Mouse (Mus musculus) intestine, postnatal 0 days (tissue): Measurements from ENCODE around the gene Cldnd2. TPM values are rescaled to one million over a fixed set of nuclear protein-coding genes. Genes with fewer than 3 reads are reported as not detected.

ENCODE experiments used
- ATAC-seq: fragments of 200-750 bp; cut with Nextera tagmentation; 2 replicates; pipeline ENCODE4 v1.8.0; 2017; ENCODE audit warnings: mild to moderate bottlenecking, moderate TSS enrichment, moderate library complexity
- H3K27ac ChIP-seq: fragments of 300-500 bp; sonication (generic); 2 replicates; pipeline ENCODE4 v1.5.1; 2014; ENCODE audit warnings: mild to moderate bottlenecking, low read depth, low read length, moderate library complexity
- H3K27me3 ChIP-seq: fragments of 300-500 bp; sonication (generic); replicated peaks from 2 replicates; pipeline ENCODE4 v1.6.1; 2014; ENCODE audit warnings: low read length, mixed read lengths; ENCODE audit not compliant: control insufficient read depth, insufficient read depth
- H3K36me3 ChIP-seq: fragments of 300-500 bp; sonication (generic); 2 replicates; pipeline ENCODE4 v1.6.1; 2014; ENCODE audit warnings: mild to moderate bottlenecking, moderate library complexity; ENCODE audit not compliant: control insufficient read depth, insufficient read depth
- H3K4me1 ChIP-seq: fragments of 300-500 bp; sonication (generic); replicated peaks from 2 replicates; pipeline ENCODE4 v1.6.1; 2014; ENCODE audit warnings: antibody characterized with exemption, low read length, mixed read lengths; ENCODE audit not compliant: control insufficient read depth, insufficient read depth
- H3K4me2 ChIP-seq: fragments of 300-500 bp; sonication (generic); replicated peaks from 2 replicates; pipeline ENCODE4 v1.6.1; 2014; ENCODE audit warnings: low read depth, mild to moderate bottlenecking, moderate library complexity
- H3K4me3 ChIP-seq: fragments of 300-500 bp; sonication (generic); 2 replicates; pipeline ENCODE4 v1.5.1; 2014; ENCODE audit warnings: low read depth, low read length
- H3K9ac ChIP-seq: fragments of 300-500 bp; sonication (generic); 2 replicates; pipeline ENCODE4 v1.6.1; 2014; ENCODE audit warnings: mild to moderate bottlenecking, low read depth, low read length
- H3K9me3 ChIP-seq: fragments of 300-500 bp; sonication (generic); 2 replicates; pipeline ENCODE4 v1.6.1; 2016; ENCODE audit warnings: mixed run types; ENCODE audit not compliant: control insufficient read depth
- CTCF ChIP-seq: sonication (generic); IDR thresholded peaks from 2 replicates; pipeline ENCODE4 v1.5.1; 2016; ENCODE audit warnings: low read depth, mild to moderate bottlenecking, control low read depth, antibody characterized with exemption, moderate library complexity
- WGBS: fragments of 180-500 bp; shearing (Covaris S2); extraction: QIAGEN DNeasy Blood & Tissue Kit; methylation state at CpG from one replicate; pipeline ENCODE4 v1.1.7; 2014; 5-methylcytosine and 5-hydroxymethylcytosine counted together
- polyA plus RNA-seq: library from polyadenylated mRNA; unstranded; fragments of >200 nt; fragmentation: Nextera tagmentation; extraction: Ambion mirVana; gene quantifications from 2 replicates; pipeline ENCODE4 v1.2.1, GENCODE M21; 2015

The Cldnd2 gene
- polyA plus RNA-seq: not detected in 2 replicates

GRCm38 (mm10) chr7:43440482-43440881 is at the start of gene Cldnd2:
Gene Cldnd2, plus strand, starts transcription at chr7:43440782.
- H3K36me3 ChIP-seq: no peaks in the 10 kb centered on the region
- peaks cover 4% of the 10 kb centered on the region; the same call in 1 of the 2 replicates for H3K4me1 ChIP-seq
- no peak within 1 kb of the TSS for H3K9ac ChIP-seq
- H3K27me3 ChIP-seq: no peaks in the 10 kb centered on the region
- no peak within 1 kb of the TSS for H3K4me2 ChIP-seq
- no peaks in the 10 kb centered on the region for H3K9me3 ChIP-seq
- H3K27ac ChIP-seq: no peak within 1 kb of the TSS
- no peak within 1 kb of the TSS for H3K4me3 ChIP-seq
- TF ChIP-seq CTCF: no peak
- no peak for ATAC-seq
- 76% methylated on average over 6 of the region's 6 CpGs for WGBS

GRCm38 (mm10) chr7:43392349-43393121 is 48.0 kb upstream of the Cldnd2 start:
- H3K4me2 ChIP-seq: no peak overlapping the region
- no peak overlapping the region for H3K4me3 ChIP-seq
- no peak for TF ChIP-seq CTCF
- no peaks in the 10 kb centered on the region for H3K27me3 ChIP-seq
- no peaks in the 10 kb centered on the region for H3K4me1 ChIP-seq
- WGBS: 75% methylated on average over 8 of the region's 8 CpGs
- ATAC-seq: no peak
- H3K9ac ChIP-seq: no peak overlapping the region
- H3K9me3 ChIP-seq: no peaks in the 10 kb centered on the region
- no peak overlapping the region for H3K27ac ChIP-seq
- no peaks in the 10 kb centered on the region for H3K36me3 ChIP-seq

GRCm38 (mm10) chr7:43399501-43399900 is 41.1 kb upstream of the Cldnd2 start:
- ATAC-seq: no peak
- WGBS: 81% methylated on average over 2 of the region's 2 CpGs
- H3K27ac ChIP-seq: no peak overlapping the region

DNA sequence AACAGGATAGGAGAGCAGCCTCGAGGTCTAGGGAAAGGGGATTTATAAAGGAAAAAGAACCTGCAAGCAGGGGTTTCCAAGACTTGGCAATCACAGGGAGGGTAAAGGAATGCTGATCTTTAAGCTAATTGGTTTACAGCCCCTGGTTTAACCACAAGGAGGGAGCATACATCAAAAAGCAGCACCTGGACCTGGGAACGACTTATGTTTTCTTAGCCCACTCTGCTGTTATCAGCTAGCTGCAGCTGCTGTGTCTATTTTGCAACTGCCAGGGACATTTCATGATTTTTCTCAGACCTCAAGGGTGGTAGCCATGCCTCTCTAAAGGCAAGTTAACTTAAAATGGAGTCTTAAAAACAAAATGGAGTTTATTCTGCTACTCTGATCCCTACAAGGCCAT is 37.9 kb upstream of the Cldnd2 start:
- WGBS: 8% methylated on average over 2 of the region's 2 CpGs

More at GRCm38 (mm10) chr7:43399501-43399900, 41.1 kb upstream of the Cldnd2 start:
- Histone ChIP-seq H3K36me3 (no peaks in the 10 kb centered on the region), H3K9me3 (no peaks in the 10 kb centered on the region), H3K27me3 (no peaks in the 10 kb centered on the region), H3K9ac (no peak overlapping the region), H3K4me3 (no peak overlapping the region), H3K4me2 (no peak overlapping the region), H3K4me1 (no peaks in the 10 kb centered on the region)
- TF ChIP-seq CTCF: no peak

GRCm38 (mm10) chr7:43407573-43407972 is 33.0 kb upstream of the Cldnd2 start:
- TF ChIP-seq CTCF: no peak
- Histone ChIP-seq H3K4me3 (no peak overlapping the region), H3K27ac (no peak overlapping the region), H3K4me2 (no peak overlapping the region), H3K9me3 (no peaks in the 10 kb centered on the region), H3K36me3 (no peaks in the 10 kb centered on the region), H3K9ac (no peak overlapping the region), H3K4me1 (no peaks in the 10 kb centered on the region), H3K27me3 (no peaks in the 10 kb centered on the region)
- WGBS: 75% methylated on average over 3 of the region's 3 CpGs
- no peak for ATAC-seq

More for the DNA sequence above, 37.9 kb upstream of the Cldnd2 start:
- Histone ChIP-seq H3K9me3 (no peaks in the 10 kb centered on the region), H3K4me1 (no peaks in the 10 kb centered on the region), H3K36me3 (no peaks in the 10 kb centered on the region), H3K4me2 (no peak overlapping the region), H3K27me3 (no peaks in the 10 kb centered on the region), H3K9ac (no peak overlapping the region), H3K4me3 (no peak overlapping the region), H3K27ac (no peak overlapping the region)
- TF ChIP-seq CTCF: no peak
- no peak for ATAC-seq

DNA sequence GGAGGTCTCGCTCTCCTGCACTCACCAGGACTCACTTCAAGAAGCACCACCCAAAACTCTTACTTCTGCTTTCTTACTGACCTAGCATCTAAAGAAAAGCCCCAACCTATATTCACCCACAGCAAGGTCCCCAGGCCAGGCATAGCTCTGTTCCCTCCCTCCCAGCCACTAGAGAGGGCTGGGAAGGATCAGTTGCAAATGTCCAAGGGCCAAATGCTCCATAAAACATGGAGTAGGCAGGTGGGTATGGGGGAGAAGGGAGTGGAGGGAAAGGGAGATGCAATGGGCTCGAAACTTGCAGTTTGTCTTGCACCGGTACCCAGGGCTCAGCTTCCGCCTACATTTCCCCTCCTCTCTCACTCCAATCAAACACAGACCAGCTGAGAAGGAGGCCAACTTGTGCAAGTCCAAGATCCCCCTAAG is 32.4 kb upstream of the Cldnd2 start, which contains the start of gene Siglecg:
TSS of gene Siglecg (plus strand) at position 74 of the 423 bp plus-strand sequence.
- H3K27me3 ChIP-seq: no peaks in the 10 kb centered on the region
- H3K9ac ChIP-seq: no peak within 1 kb of the TSS
- no peak within 1 kb of the TSS for H3K4me2 ChIP-seq
- no peak for TF ChIP-seq CTCF
- no peaks in the 10 kb centered on the region for H3K4me1 ChIP-seq
- no peaks in the 10 kb centered on the region for H3K9me3 ChIP-seq
- ATAC-seq: no peak
- no peak within 1 kb of the TSS for H3K4me3 ChIP-seq
- H3K36me3 ChIP-seq: no peaks in the 10 kb centered on the region
- H3K27ac ChIP-seq: no peak within 1 kb of the TSS
- WGBS: 69% methylated on average over 4 of the region's 4 CpGs
